Mouse (Mus musculus) CH12.LX (cell line): ENCODE data around the gene Mgarp. TPM values are rescaled to one million over a fixed set of nuclear protein-coding genes. Genes with fewer than 3 reads are reported as not detected.

ENCODE experiments used
- DNase-seq: peaks from one replicate; pipeline ENCODE4 v3.0.0-alpha.2; 2013; ENCODE audit errors: extremely low read depth
- H3K27ac ChIP-seq: 2 replicates; pipeline ENCODE4 v1.5.1; 2012; ENCODE audit warnings: low read depth, mild to moderate bottlenecking, control low read depth, moderate library complexity; ENCODE audit not compliant: insufficient read depth
- H3K27me3 ChIP-seq: replicated peaks from 2 replicates; pipeline ENCODE3; 2012; ENCODE audit warnings: inconsistent platforms
- H3K36me3 ChIP-seq, 2 experiments: replicated peaks in 1 of 2; 2 replicates each; pipeline versions ENCODE3 to v1.6.1; 2012; ENCODE audit warnings: inconsistent platforms in 1 of 2, low read length in 1 of 2, mild to moderate bottlenecking in 1 of 2, mixed read lengths in 1 of 2, moderate library complexity in 1 of 2; ENCODE audit not compliant: control insufficient read depth in 1 of 2, insufficient read depth in 1 of 2
- H3K4me1 ChIP-seq, 2 experiments: 2 replicates each; pipeline ENCODE4 v1.6.1; 2012; ENCODE audit warnings: inconsistent platforms in 1 of 2, moderate library complexity in 1 of 2; ENCODE audit not compliant: insufficient read depth in 2 of 2, control insufficient read depth in 1 of 2
- H3K4me2 ChIP-seq: 2 replicates; pipeline ENCODE4 v1.6.1; 2012; ENCODE audit warnings: low read depth, mild to moderate bottlenecking, control low read depth; ENCODE audit not compliant: poor library complexity, insufficient read depth, severe bottlenecking
- H3K4me3 ChIP-seq, 3 experiments: fragments of 150-350 bp in 1 of 3; sonication (generic) in 1 of 3; replicated peaks in 1 of 3; 2 replicates each; pipeline versions ENCODE3 to v1.5.1; 2011 to 2012; ENCODE audit warnings: low read depth in 2 of 3, low read length in 2 of 3, mild to moderate bottlenecking in 2 of 3, moderate library complexity in 2 of 3, control low read depth in 1 of 3, improper control_type of control experiment in 1 of 3, inconsistent platforms in 1 of 3, mixed read lengths in 1 of 3; ENCODE audit not compliant: poor library complexity in 1 of 3
- H3K79me2 ChIP-seq: replicated peaks from 2 replicates; pipeline ENCODE4 v1.6.1; 2012; ENCODE audit warnings: mild to moderate bottlenecking, moderate library complexity; ENCODE audit not compliant: control insufficient read depth, poor library complexity, insufficient read depth, severe bottlenecking; ENCODE audit errors: extremely low read depth
- H3K9ac ChIP-seq: 2 replicates; pipeline ENCODE4 v1.6.1; 2012; ENCODE audit warnings: low read depth, mild to moderate bottlenecking, control low read depth, moderate library complexity; ENCODE audit not compliant: insufficient read depth
- H3K9me3 ChIP-seq: replicated peaks from 2 replicates; pipeline ENCODE3; 2012; ENCODE audit warnings: low read length, inconsistent platforms, mixed read lengths
- CHD1 ChIP-seq: IDR thresholded peaks from 2 replicates; pipeline ENCODE4 v1.6.1; 2012; ENCODE audit warnings: low read depth, low read length, improper control_type of control experiment, inconsistent platforms
- CHD2 ChIP-seq: IDR thresholded peaks from 2 replicates; pipeline ENCODE4 v1.6.1; 2011; ENCODE audit warnings: low read length, improper control_type of control experiment
- ELF1 ChIP-seq: IDR thresholded peaks from 2 replicates; pipeline ENCODE4 v1.6.1; 2014; ENCODE audit warnings: low read depth, mild to moderate bottlenecking, inconsistent platforms, low read length, improper control_type of control experiment
- ETS1 ChIP-seq: conservative IDR thresholded peaks from 2 replicates; pipeline ENCODE4 v1.6.1; 2012; ENCODE audit warnings: low read depth, mild to moderate bottlenecking, inconsistent platforms, low read length, improper control_type of control experiment, moderate library complexity
- GABPA ChIP-seq: IDR thresholded peaks from 2 replicates; pipeline ENCODE4 v1.6.1; 2012; ENCODE audit warnings: low read depth, low read length, improper control_type of control experiment, inconsistent platforms; ENCODE audit not compliant: insufficient replicate concordance
- HCFC1 ChIP-seq: IDR thresholded peaks from 2 replicates; pipeline ENCODE4 v1.6.1; 2012; ENCODE audit warnings: low read depth, mild to moderate bottlenecking, inconsistent platforms, low read length, improper control_type of control experiment
- JUN ChIP-seq: IDR thresholded peaks from 2 replicates; pipeline ENCODE4 v1.6.1; 2011; ENCODE audit warnings: low read depth, mild to moderate bottlenecking, low read length, improper control_type of control experiment, moderate library complexity; ENCODE audit not compliant: insufficient read depth
- JUND ChIP-seq: conservative IDR thresholded peaks from 2 replicates; pipeline ENCODE4 v1.6.1; 2011; ENCODE audit warnings: low read depth, low read length, improper control_type of control experiment
- MAFK ChIP-seq: IDR thresholded peaks from 2 replicates; pipeline ENCODE4 v1.6.1; 2011; ENCODE audit warnings: low read length, improper control_type of control experiment; ENCODE audit not compliant: insufficient replicate concordance
- MAX ChIP-seq: IDR thresholded peaks from 2 replicates; pipeline ENCODE4 v1.6.1; 2011; ENCODE audit warnings: low read length, improper control_type of control experiment
- MEF2A ChIP-seq: IDR thresholded peaks from 2 replicates; pipeline ENCODE4 v1.6.1; 2014; ENCODE audit warnings: low read depth, mild to moderate bottlenecking, inconsistent platforms, low read length, improper control_type of control experiment, borderline replicate concordance
- POLR2A ChIP-seq: IDR thresholded peaks from 2 replicates; pipeline ENCODE4 v1.6.1; 2011; ENCODE audit warnings: low read depth, mild to moderate bottlenecking, improper control_type of control experiment, low read length
- POLR2AphosphoS2 ChIP-seq: IDR thresholded peaks from 2 replicates; pipeline ENCODE4 v1.6.1; 2011; ENCODE audit warnings: low read depth, low read length, improper control_type of control experiment
- SIN3A ChIP-seq: IDR thresholded peaks from 2 replicates; pipeline ENCODE4 v1.6.1; 2012; ENCODE audit warnings: low read length, improper control_type of control experiment, inconsistent platforms
- TBP ChIP-seq: conservative IDR thresholded peaks from 2 replicates; pipeline ENCODE4 v1.6.1; 2011; ENCODE audit warnings: low read depth, low read length, improper control_type of control experiment
- UBTF ChIP-seq: IDR thresholded peaks from 2 replicates; pipeline ENCODE4 v1.6.1; 2012; ENCODE audit warnings: low read depth, mild to moderate bottlenecking, inconsistent platforms, low read length, improper control_type of control experiment, moderate library complexity
- USF1 ChIP-seq: IDR thresholded peaks from 2 replicates; pipeline ENCODE4 v1.6.1; 2014; ENCODE audit warnings: low read depth, mild to moderate bottlenecking, inconsistent platforms, low read length, improper control_type of control experiment
- USF2 ChIP-seq: conservative IDR thresholded peaks from 2 replicates; pipeline ENCODE4 v1.6.1; 2011; ENCODE audit warnings: low read depth, low read length, improper control_type of control experiment
- ZC3H11A ChIP-seq: IDR thresholded peaks from 2 replicates; pipeline ENCODE4 v1.6.1; 2012; ENCODE audit warnings: low read depth, mild to moderate bottlenecking, inconsistent platforms, low read length, improper control_type of control experiment
- ZKSCAN1 ChIP-seq: IDR thresholded peaks from 2 replicates; pipeline ENCODE4 v1.6.1; 2012; ENCODE audit warnings: low read depth, inconsistent platforms, low read length, improper control_type of control experiment, borderline replicate concordance
- dilution Hi-C: fragments of 300-500 bp; cut with MboI; formaldehyde crosslinking; loops from 2 replicates; pipeline ENCODE4 v1.14.3; 2020; ENCODE audit warnings: low sequenced_read_pairs; ENCODE audit not compliant: extremely low pct_unique_long_range_greater_than_20kb, extremely low pct_ligation_motif_present
- in situ Hi-C: fragments of 300-500 bp; cut with MboI; formaldehyde crosslinking; loops from 3 replicates; pipeline ENCODE4 v1.14.3; 2019; ENCODE audit warnings: low sequenced_read_pairs, low pct_ligation_motif_present, low pct_unique_long_range_greater_than_20kb, mixed read lengths
- polyA plus RNA-seq: library from polyadenylated mRNA; unstranded; fragments of >175 nt; gene quantifications from 2 replicates; pipeline ENCODE4 v1.2.1, GENCODE M21; 2012; ENCODE audit warnings: low read depth; ENCODE audit not compliant: insufficient read length
- total RNA-seq, 2 experiments: library from RNA; depleted of rRNA; stranded (reverse); fragments of 300-350 nt in 1 of 2; fragments of >200 nt in 1 of 2; gene quantifications; 2 replicates each; pipeline ENCODE4 v1.2.3; 2012 to 2014

Gene Mgarp
- total RNA-seq (2012; rRNA removed) (not detected in 2 replicates), total RNA-seq (2014; rRNA removed) (not detected in 2 replicates), polyA plus RNA-seq (0.23 TPM in 1 of 2 replicates, not detected in the other)

DNA sequence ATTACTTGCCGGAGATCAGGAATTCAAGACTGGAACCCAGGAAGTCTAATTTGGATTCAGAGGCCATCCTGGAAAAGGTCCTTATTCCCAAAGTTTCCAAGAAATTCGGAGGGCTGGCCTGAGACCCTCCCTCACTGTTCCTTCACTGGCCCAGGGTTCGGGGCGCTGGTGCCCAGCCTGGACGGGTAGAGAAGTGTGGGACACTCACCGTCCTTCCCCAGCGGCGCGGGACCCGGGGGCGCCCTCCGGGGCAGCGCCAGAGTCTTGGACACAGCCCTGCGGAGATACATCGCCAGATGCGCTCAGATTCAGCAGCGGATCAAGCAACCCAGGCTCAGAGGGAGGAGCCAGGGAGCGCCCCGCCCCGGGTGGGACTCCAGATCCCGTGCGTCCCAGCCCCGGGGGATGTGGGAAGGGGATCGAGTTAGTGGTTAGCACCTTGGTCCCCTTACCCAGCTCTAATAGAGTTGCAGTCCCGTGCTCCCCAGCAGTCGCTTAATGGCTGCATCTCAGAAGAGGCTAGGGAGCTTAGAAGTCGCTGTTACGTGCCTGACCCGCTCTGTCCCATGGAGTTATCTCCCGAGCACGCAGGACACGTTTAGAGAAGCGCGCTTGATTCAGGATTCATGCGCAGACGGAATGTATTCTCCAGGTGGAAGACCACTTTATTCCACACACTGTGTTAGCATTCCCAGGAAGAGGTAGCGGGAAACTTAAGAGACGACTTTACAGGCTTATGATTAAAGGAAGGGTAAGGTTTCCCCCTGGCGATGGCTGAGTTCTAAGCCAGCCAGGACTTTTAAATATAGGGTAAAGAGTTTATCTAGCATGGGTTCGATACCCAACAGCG, at the start of gene Mgarp:
Gene Mgarp (minus strand): TSS at position 520 of the 850 bp plus-strand sequence.
- Histone ChIP-seq H3K4me1 (peaks cover 0 to 13% of the 10 kb centered on the region in 2 experiments; a peak in 2 of 4 replicates), H3K4me2 (no peak within 1 kb of the TSS), H3K4me3 (no peak within 1 kb of the TSS), H3K27me3 (no peaks in the 10 kb centered on the region), H3K36me3 (peaks cover 0 to 3% of the 10 kb centered on the region in 2 experiments), H3K9ac (no peak within 1 kb of the TSS), H3K9me3 (no peaks in the 10 kb centered on the region), H3K79me2 (no peaks in the 10 kb centered on the region), H3K27ac (no peak within 1 kb of the TSS)
- in situ Hi-C loops, result no loop called here
- no peak for TF ChIP-seq ELF1
- no peak for TF ChIP-seq HCFC1
- no peak for TF ChIP-seq SIN3A
- TF ChIP-seq GABPA, result no peak
- no peak for TF ChIP-seq USF2
- no peak for TF ChIP-seq MAX
- TF ChIP-seq CHD2, result no peak
- no peak for TF ChIP-seq ETS1
- no peak for TF ChIP-seq MEF2A
- no peak for TF ChIP-seq MAFK
- TF ChIP-seq ZKSCAN1, result no peak
- TF ChIP-seq JUND, result no peak
- TF ChIP-seq UBTF, result no peak
- TF ChIP-seq CHD1, result no peak
- no peak for TF ChIP-seq USF1
- no peak for TF ChIP-seq ZC3H11A
- TF ChIP-seq POLR2A, result no peak
- TF ChIP-seq JUN, result no peak
- no peak for TF ChIP-seq TBP
- no peak for TF ChIP-seq POLR2AphosphoS2
- no peak for DNase-seq
- dilution Hi-C loops, result no loop called here
